Comparison of ENCODE assay signal across 21 mouse cellular contexts in the genomic region with DNA sequence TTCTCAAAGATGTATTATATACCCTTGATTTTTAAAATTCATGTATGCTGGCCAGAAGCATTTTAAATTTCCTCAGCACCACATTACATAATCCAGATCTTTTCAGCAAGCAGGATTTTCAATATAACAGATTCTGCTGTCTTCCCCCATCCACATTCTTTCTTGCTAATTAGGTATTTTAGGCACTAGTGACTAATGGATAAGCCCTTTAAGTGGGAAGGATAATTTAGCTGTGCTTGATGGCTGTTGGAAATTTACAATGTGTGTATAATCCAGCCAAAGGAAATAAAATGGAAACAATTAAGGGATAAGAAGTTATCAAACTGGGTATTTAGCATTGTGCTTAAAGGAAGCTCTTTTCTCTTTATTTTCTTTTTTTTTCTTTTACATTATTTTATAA.
DNase-seq lines count a peak whose midpoint lies in the region; ATAC-seq lines count a peak whose summit lies in the region.
"Had no signal": no experiment of that assay in that cellular context is flagged by ENCODE, and none has a peak within 500 bp of the region (broad histone marks: within the 10 kb centered on the region; RNA-seq: fewer than 3 reads in every experiment).

No protein-coding gene starts in this region.

- peak; percentile 71; the same call in 1 of the 2 replicates for ATAC-seq in forebrain, embryonic 11.5 days (replicated peaks; ENCODE audit: low FRiP score)
- no peak for ATAC-seq in erythroid progenitor cell, adult 5-6 weeks (replicated peaks; ENCODE audit: low FRiP score, poor library complexity, severe bottlenecking)
- ATAC-seq: activated CD4-positive, CD25-positive, alpha-beta regulatory T cell, adult 4 months; hindbrain, embryonic 16.5 days; inflammation-experienced regulatory T-cells, adult 6 months; intestine, postnatal 0 days; Patski had no signal

- no peaks in the 10 kb centered on the region for H3K27me3 ChIP-seq in forebrain, embryonic 11.5 days (ENCODE audit: control insufficient read depth, insufficient read depth, low read length)
- H3K27me3 ChIP-seq in forebrain, embryonic 10.5 days (ENCODE audit: poor library complexity, severe bottlenecking) = no peaks in the 10 kb centered on the region
- H3K27me3 ChIP-seq: embryonic facial prominence, embryonic 15.5 days; heart, embryonic 13.5 days had no signal

- no peak overlapping the region for H3K9ac ChIP-seq in forebrain, embryonic 11.5 days (ENCODE audit: low read length)
- H3K9ac ChIP-seq: embryonic facial prominence, embryonic 15.5 days; heart, embryonic 13.5 days had no signal

- H3K27ac ChIP-seq in forebrain, embryonic 11.5 days (ENCODE audit: low read depth, low read length) = no peak overlapping the region
- no peak overlapping the region for H3K27ac ChIP-seq in forebrain, embryonic 10.5 days
- H3K27ac ChIP-seq: embryonic facial prominence, embryonic 15.5 days; heart, embryonic 13.5 days had no signal

- no peak overlapping the region for H3K4me2 ChIP-seq in forebrain, embryonic 11.5 days (ENCODE audit: low read depth, low read length, severe bottlenecking)
- H3K4me2 ChIP-seq: embryonic facial prominence, embryonic 15.5 days; heart, embryonic 13.5 days had no signal

- no peak overlapping the region for H3K4me3 ChIP-seq in forebrain, embryonic 11.5 days (ENCODE audit: low read depth, low read length)
- no peak overlapping the region for H3K4me3 ChIP-seq in forebrain, embryonic 10.5 days
- H3K4me3 ChIP-seq: embryonic facial prominence, embryonic 15.5 days; erythroblast, embryonic 14.5 days; heart, embryonic 13.5 days had no signal

- H3K9me3 ChIP-seq in forebrain, embryonic 11.5 days (ENCODE audit: control insufficient read depth, low read length) = no peaks in the 10 kb centered on the region
- H3K9me3 ChIP-seq in forebrain, embryonic 10.5 days = no peaks in the 10 kb centered on the region
- H3K9me3 ChIP-seq: embryonic facial prominence, embryonic 15.5 days; heart, embryonic 13.5 days had no signal

- H3K36me3 ChIP-seq in forebrain, embryonic 11.5 days (ENCODE audit: control insufficient read depth, insufficient read depth, low read length) = no peaks in the 10 kb centered on the region
- H3K36me3 ChIP-seq in forebrain, embryonic 10.5 days (replicated peaks) = no peaks in the 10 kb centered on the region
- H3K36me3 ChIP-seq: embryonic facial prominence, embryonic 15.5 days; heart, embryonic 13.5 days had no signal

- DNase-seq in forebrain, embryonic 11.5 days (ENCODE audit: low spot score) = no peak
- no peak for DNase-seq in forebrain, embryonic 10.5 days (ENCODE audit: extremely low spot score, low spot score)
- DNase-seq in layer of hippocampus, adult 9-10 months (ENCODE audit: low spot score) = peak; percentile 4
- no peak for DNase-seq in layer of hippocampus, adult 11-12 months (ENCODE audit: low spot score)
- peak; percentile 42 for DNase-seq in brain, adult 2 months (ENCODE audit: low read depth, low spot score)
- DNase-seq in telencephalon, adult 2 months (ENCODE audit: low read depth, low spot score) = peak; percentile 26
- DNase-seq: adrenal gland, postnatal 14 days; cerebellum, adult 8-10 months; cerebellum, postnatal 14 days; gastrocnemius, postnatal 36 days; heart, adult 11 months; heart, postnatal 36 days had no signal

- H3K4me1 ChIP-seq in forebrain, embryonic 11.5 days (replicated peaks; ENCODE audit: control insufficient read depth, insufficient read depth, low read length) = no peaks in the 10 kb centered on the region
- 0 out of 2 replicates have a peak, but pooled peaks cover 7% of the 10 kb centered on the region for H3K4me1 ChIP-seq in forebrain, embryonic 10.5 days
- H3K4me1 ChIP-seq: embryonic facial prominence, embryonic 15.5 days; heart, embryonic 13.5 days had no signal

Comparison
In these comparisons a context has a peak if more than half of its experiments do, and no peak if none do; other contexts are left out.
1. DNase-seq: peak in layer of hippocampus, adult 9-10 months (single experiment), brain, adult 2 months (single experiment) and telencephalon, adult 2 months (single experiment); none in forebrain, embryonic 11.5 days (single experiment), forebrain, embryonic 10.5 days (single experiment) and layer of hippocampus, adult 11-12 months (single experiment).